Mouse (Mus musculus) thymus, adult 2 months (tissue): Measurements from ENCODE around the gene Dek. TPM values are rescaled to one million over a fixed set of nuclear protein-coding genes. Genes with fewer than 3 reads are reported as not detected.

ENCODE experiments used
- DNase-seq: peaks from one replicate; pipeline ENCODE4 v3.0.0; 2021
- H3K27ac ChIP-seq: fragments of 200-500 bp; 2 replicates; pipeline ENCODE4 v1.5.1; 2012; ENCODE audit warnings: low read length, control low read depth; ENCODE audit not compliant: control insufficient read depth, insufficient read depth
- H3K27me3 ChIP-seq: fragments of 200-500 bp; 2 replicates; pipeline ENCODE4 v1.6.1; 2012; ENCODE audit warnings: mild to moderate bottlenecking, low read length, moderate library complexity, mixed read lengths; ENCODE audit not compliant: control insufficient read depth, insufficient read depth
- H3K36me3 ChIP-seq: fragments of 200-500 bp; 2 replicates; pipeline ENCODE4 v1.6.1; 2012; ENCODE audit warnings: mild to moderate bottlenecking, low read length, moderate library complexity; ENCODE audit not compliant: control insufficient read depth, insufficient read depth
- H3K4me1 ChIP-seq: fragments of 200-500 bp; replicated peaks from 2 replicates; pipeline ENCODE4 v1.6.1; 2012; ENCODE audit warnings: low read length; ENCODE audit not compliant: control insufficient read depth, insufficient read depth
- H3K4me3 ChIP-seq: fragments of 200-500 bp; 2 replicates; pipeline ENCODE4 v1.5.1; 2012; ENCODE audit warnings: mild to moderate bottlenecking, low read length, control low read depth, moderate library complexity; ENCODE audit not compliant: control insufficient read depth, insufficient read depth
- CTCF ChIP-seq: fragments of 200-500 bp; IDR thresholded peaks from 2 replicates; pipeline ENCODE4 v1.5.1; 2012; ENCODE audit warnings: mild to moderate bottlenecking, control low read depth, low read length, moderate library complexity, borderline replicate concordance; ENCODE audit not compliant: control insufficient read depth, poor library complexity, insufficient read depth; ENCODE audit errors: extremely low read depth
- POLR2A ChIP-seq: fragments of 200-500 bp; IDR thresholded peaks from 2 replicates; pipeline ENCODE4 v1.6.1; 2012; ENCODE audit warnings: mild to moderate bottlenecking, low read length, control low read depth, moderate library complexity; ENCODE audit not compliant: control insufficient read depth, poor library complexity, insufficient read depth; ENCODE audit errors: extremely low read depth
- WGBS: fragments of 180-500 bp; shearing (Covaris S2); methylation state at CpG from one replicate; pipeline ENCODE4 v1.1.7; 2018; 5-methylcytosine and 5-hydroxymethylcytosine counted together
- polyA plus RNA-seq: library from polyadenylated mRNA; depleted of rRNA; stranded (reverse); fragments of >200 nt; gene quantifications from 2 replicates; pipeline ENCODE4 v1.2.3, GENCODE M21; 2012; rRNA removed

Dek gene
- polyA plus RNA-seq = 50.4 and 109 TPM in 2 replicates

DNA sequence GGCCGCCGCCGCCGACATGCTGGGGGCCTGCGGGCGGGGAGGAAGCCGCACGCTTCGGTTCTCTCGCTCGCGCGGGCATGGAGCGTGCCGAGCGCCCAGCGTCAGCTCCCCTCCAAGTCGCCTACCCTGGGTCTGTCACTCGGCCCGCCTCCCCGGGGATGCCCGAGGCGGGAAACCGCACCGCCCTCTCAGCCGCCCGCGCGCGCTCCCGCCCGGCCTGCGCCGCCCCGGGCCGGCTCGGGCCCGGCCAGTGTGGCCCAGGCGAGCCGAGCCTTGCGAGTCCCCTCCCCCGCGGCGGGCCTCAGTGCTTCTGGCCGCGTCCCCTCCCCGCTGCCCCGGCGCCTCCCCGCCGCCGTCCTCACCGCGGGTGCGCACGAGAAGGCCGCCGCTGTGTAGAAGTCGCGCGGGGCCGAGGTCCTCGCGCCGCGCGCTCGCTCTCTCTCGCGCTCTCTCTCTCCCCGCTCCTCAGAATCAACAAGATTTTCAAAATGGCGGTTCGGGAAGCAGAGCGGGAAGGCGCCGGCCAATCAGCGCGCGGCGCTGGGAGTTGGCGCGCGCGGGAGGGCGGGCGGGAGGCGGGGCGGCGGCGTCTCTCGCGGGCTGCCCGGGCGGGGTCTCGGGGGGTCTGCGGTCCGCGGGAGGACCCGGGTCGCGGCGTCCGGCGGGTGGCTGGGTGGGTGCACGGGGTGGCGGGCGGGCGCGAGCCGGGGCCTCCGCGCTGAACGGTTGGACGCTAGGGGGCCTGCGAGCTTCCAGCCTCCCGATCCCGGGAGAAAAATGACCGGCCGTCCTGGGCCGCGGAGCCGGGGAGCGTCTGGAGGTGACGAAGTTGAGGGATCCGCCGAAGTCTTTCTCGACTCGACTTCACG, at the start of gene Dek:
TSS of gene Dek (minus strand) at position 491 of the 869 bp plus-strand sequence.
- Histone ChIP-seq H3K36me3 (peaks cover 8% of the 10 kb centered on the region; the same call in 1 of the 2 replicates), H3K4me1 (peaks cover 8% of the 10 kb centered on the region), H3K27me3 (no peaks in the 10 kb centered on the region), H3K4me3 (peak within 1 kb of the TSS; percentile 98), H3K27ac (peak within 1 kb of the TSS; percentile 79)
- under 1% methylated on average over 126 of the region's 129 CpGs for WGBS
- DNase-seq = peak; percentile 84
- peak; percentile 70; the same call in 1 of the 2 replicates for TF ChIP-seq CTCF
- TF ChIP-seq POLR2A = peak; percentile 59

DNA sequence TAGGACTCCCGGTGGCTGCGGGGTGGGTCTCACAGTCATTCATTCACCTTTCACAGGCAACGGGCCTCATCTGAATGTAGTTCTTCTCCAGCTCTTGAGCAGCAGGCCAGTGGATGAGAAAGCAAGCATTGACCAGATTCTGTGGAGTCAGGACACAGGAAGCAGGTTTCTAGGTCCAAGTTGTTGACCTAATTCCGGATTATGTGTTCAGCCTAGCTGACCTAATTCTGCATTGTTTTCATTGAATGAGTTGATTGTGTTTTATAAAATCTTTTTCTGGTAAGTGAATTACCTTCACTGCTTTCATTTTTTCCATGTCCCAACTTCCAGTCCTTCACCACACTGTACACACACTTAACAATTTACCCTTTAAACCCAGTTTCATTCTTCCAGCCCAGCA, 48.9 kb upstream of the Dek start:
- DNase-seq = no peak
- TF ChIP-seq CTCF (no peak), POLR2A (no peak)
- Histone ChIP-seq H3K27me3 (no peaks in the 10 kb centered on the region), H3K36me3 (no peaks in the 10 kb centered on the region), H3K27ac (no peak overlapping the region), H3K4me1 (no peaks in the 10 kb centered on the region; the same call in 1 of the 2 replicates), H3K4me3 (no peak overlapping the region)
- WGBS = 95% methylated on average over 4 of the region's 4 CpGs

DNA sequence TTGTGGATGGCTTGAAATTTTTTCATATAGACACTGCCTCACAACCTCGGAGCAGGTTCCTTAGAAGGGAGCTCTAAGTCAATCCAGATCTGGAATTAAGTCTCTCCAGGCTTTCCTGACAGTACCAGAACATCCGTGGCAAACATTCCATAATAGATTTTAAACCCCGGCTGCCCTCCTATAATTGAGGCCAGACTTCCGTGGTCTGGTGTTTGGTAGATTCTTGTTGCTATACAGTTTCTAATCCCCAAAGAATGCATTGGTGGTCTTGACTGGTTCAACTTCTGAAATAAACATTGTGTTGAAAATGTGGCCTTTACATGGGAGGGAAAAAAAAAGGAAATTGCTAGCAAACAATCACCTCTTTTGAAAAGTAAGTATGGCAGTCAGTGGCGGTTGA, 47.2 kb upstream of the Dek start:
- H3K27ac ChIP-seq = no peak overlapping the region
- DNase-seq = no peak
- no peaks in the 10 kb centered on the region for H3K27me3 ChIP-seq
- no peaks in the 10 kb centered on the region; the same call in 1 of the 2 replicates for H3K4me1 ChIP-seq
- no peak overlapping the region for H3K4me3 ChIP-seq
- no peaks in the 10 kb centered on the region for H3K36me3 ChIP-seq
- no peak for TF ChIP-seq CTCF
- no peak for TF ChIP-seq POLR2A
- 93% methylated on average over 5 of the region's 5 CpGs for WGBS

DNA sequence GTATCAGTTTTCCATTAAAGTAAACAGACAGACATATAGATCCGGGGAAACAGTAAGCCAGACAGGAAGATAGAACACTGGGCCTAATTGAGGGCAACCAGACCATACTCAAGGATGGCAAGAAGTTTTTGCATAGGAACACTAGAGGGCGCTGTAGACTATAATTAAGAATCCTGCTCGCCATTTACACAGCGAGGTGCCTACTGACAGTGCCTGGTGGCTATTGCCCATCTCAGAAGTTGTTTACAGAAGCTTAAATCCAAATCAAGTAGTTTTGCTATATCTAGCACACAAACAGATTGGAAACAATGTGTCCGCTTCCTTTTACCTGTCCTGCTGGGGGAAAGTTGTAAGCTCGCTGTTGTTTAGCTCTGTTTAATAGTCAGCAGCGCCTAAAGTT, 46.4 kb upstream of the Dek start:
- no peak overlapping the region for H3K27ac ChIP-seq
- no peak for TF ChIP-seq CTCF
- TF ChIP-seq POLR2A = no peak
- DNase-seq = peak; percentile 15
- WGBS = 45% methylated on average over 7 of the region's 7 CpGs
- H3K27me3 ChIP-seq = no peaks in the 10 kb centered on the region
- H3K4me3 ChIP-seq = no peak overlapping the region
- H3K4me1 ChIP-seq = no peaks in the 10 kb centered on the region; the same call in 1 of the 2 replicates
- no peaks in the 10 kb centered on the region for H3K36me3 ChIP-seq

DNA sequence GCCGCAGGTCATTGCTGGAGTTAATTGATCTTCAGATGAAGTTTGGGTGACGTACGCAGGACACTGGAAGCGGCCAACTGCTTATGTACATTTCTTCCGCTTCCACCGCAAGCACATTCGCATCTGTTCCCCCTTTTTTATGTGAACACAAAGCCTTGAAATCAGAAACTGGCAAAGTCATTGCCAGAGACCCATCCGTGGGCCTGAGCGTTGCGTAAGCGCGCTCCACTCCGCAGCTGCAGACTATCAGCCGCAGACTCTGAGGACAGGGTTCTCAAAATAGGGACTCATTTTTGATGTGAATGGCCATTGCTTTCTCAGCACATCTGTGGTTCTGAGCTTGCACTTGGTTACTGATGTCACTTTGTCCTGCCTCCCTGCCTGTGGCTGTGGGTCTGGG, 45.1 kb upstream of the Dek start:
- Histone ChIP-seq H3K4me1 (no peaks in the 10 kb centered on the region; the same call in 1 of the 2 replicates), H3K27me3 (no peaks in the 10 kb centered on the region), H3K4me3 (no peak overlapping the region), H3K27ac (no peak overlapping the region), H3K36me3 (no peaks in the 10 kb centered on the region)
- WGBS = 92% methylated on average over 14 of the region's 14 CpGs
- TF ChIP-seq CTCF (no peak), POLR2A (no peak)
- no peak for DNase-seq

DNA sequence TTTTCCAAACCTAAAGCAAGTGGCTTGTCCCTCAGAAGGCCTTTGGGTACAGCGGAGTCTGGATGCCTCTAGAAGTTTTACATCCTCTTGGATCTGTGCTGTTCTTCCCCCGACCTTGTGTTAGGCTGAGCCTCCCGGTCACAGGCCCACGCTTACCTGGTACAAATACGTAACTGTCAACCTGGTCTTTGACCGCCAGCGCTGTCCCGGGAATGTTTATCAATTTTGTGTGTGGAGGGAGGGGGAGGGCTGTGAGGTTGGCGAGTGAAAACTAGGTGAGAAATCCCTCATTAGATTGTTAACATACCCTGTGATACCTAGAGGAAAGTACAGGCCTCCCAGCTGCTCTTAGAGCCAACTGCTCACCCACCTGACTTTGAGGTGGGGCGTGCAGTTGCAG, 44.0 kb upstream of the Dek start:
- no peaks in the 10 kb centered on the region for H3K36me3 ChIP-seq
- no peak for TF ChIP-seq CTCF
- TF ChIP-seq POLR2A = no peak
- H3K4me1 ChIP-seq = no peaks in the 10 kb centered on the region; the same call in 1 of the 2 replicates
- no peak for DNase-seq
- no peak overlapping the region for H3K27ac ChIP-seq
- WGBS = 95% methylated on average over 10 of the region's 10 CpGs
- no peak overlapping the region for H3K4me3 ChIP-seq
- no peaks in the 10 kb centered on the region for H3K27me3 ChIP-seq
